Mouse (Mus musculus) ES-E14 (cell line): ENCODE measurements at regions not wholly inside any gene's neighbourhood (a gene's known extent, or its start where the extent isn't known, plus 50 kb on each side); places are given as distances from the start of the nearest gene placed in this dataset.

Experiments used
- ZC3H11A ChIP-seq: IDR thresholded peaks from 2 replicates; pipeline ENCODE4 v1.6.1; 2012; ENCODE audit warnings: low read depth, mild to moderate bottlenecking, inconsistent platforms, low read length, borderline replicate concordance
- ZNF384 ChIP-seq: IDR thresholded peaks from 2 replicates; pipeline ENCODE4 v1.6.1; 2012; ENCODE audit warnings: low read depth, low read length, inconsistent platforms

GRCm38 (mm10) chr17:62947537-62948193 lies 66.5 kb upstream of the Efna5 start:
- no peak for TF ChIP-seq ZC3H11A
- no peak for TF ChIP-seq ZNF384
